Mouse (Mus musculus): ENCODE data around the gene Fscn2. TPM values are rescaled to one million over a fixed set of nuclear protein-coding genes. Genes with fewer than 3 reads are reported as not detected.
"Not testable (repeated sequence)": the region's sequence is repeated elsewhere in the genome, so short reads cannot be mapped to it uniquely, and the experiment has no call there.

Gene Fscn2
- polyA plus RNA-seq, 1 experiment from 2014 or later, result 0.61 TPM

DNA sequence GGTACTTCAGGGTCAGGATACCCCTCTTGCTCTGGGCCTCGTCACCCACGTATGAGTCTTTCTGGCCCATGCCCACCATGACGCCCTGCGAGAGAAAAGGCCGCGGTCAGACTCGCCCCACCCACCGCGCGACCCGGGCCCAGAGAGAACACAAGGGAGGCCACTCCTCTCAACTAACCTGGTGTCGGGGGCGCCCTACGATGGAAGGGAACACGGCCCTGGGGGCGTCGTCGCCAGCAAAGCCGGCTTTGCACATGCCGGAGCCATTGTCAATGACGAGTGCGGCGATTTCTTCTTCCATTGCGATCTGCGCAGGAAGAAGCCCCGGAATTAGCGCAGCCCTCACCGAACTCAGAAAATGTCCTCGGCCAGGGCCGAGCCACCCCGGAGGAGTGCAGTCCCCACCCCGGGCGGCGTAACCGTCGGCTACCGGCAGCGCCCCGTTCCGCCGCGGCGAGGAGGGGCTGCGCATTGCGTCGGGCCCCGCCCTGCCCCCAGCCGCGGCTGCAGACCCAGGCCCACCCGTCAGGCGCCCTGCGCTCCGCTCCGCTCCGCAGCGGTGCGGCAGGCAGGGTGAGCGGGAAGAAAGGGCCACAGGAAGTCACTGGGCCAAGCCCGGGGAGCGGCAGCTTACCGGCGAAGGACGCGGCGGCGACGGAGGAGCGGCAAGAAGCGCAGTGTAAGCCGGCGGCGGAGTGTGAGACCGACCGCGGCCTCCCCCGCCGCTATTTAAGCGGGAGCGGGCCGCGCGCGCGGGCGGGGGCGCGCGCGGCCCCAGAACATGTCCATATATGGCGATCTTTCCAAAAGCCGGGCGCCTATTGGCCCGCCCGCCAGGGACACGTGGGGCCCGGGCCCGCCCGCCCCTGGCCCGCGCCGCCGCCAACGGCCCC is 13.3 kb upstream of the Fscn2 start, which contains the start of gene Actg1:
TSS of gene Actg1 (minus strand) at position 752 of the 893 bp plus-strand sequence.
- peak within 1 kb of the TSS; percentile 100 for H3K27ac ChIP-seq
- no peaks in the 10 kb centered on the region for H3K9me3 ChIP-seq
- 4% methylated on average over 83 of the region's 103 CpGs for WGBS
- ATAC-seq (ENCODE audit: low FRiP score, low read depth), result peak; percentile 74
- peaks cover 21% of the 10 kb centered on the region for H3K36me3 ChIP-seq
- peak within 1 kb of the TSS; percentile 95 for H3K4me2 ChIP-seq (replicated peaks)
- H3K9ac ChIP-seq, result peak within 1 kb of the TSS; percentile 100
- peak within 1 kb of the TSS; percentile 100 for H3K4me3 ChIP-seq
- H3K4me1 ChIP-seq, result peaks cover 45% of the 10 kb centered on the region
- no peaks in the 10 kb centered on the region for H3K27me3 ChIP-seq

DNA sequence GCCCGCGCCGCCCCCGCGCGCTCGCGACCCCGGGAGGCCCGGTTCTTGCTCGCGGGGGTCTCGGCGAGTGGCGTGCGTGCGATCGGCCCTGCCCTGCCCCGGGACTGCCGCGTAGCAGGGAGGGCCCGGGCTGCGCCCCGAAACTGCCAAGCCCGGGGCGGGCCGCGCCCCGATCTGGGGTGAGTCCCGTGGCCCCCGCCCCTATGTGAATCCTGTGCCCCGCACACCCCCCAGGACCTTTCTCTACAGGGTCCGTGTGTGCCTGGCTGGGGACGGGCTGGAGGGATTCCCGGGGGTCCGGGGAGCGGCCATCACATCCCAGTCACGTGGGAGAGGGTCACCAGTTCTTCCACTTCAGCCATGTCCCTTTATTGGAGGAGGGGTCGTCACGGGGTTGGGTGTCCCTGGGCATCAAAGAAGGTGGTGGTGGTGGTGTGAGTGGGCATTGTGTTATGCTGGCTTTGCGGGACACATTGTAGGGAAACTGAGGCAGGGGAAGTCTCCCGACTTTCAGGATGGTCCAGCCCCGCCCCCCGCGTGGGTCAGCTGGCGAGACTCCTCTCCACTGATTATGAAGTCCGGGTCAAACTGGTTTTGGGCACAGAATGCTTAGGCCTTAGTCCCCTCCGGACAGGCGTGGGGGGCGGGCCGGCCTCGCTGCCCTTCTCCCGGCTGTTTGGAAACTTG is 12.5 kb upstream of the Fscn2 start:
- peaks cover 52% of the 10 kb centered on the region for H3K4me1 ChIP-seq
- ATAC-seq (ENCODE audit: low FRiP score, low read depth), result peak; percentile 33
- peak overlapping the region; percentile 95 for H3K4me2 ChIP-seq (replicated peaks)
- H3K36me3 ChIP-seq, result peaks cover 21% of the 10 kb centered on the region
- no peaks in the 10 kb centered on the region for H3K9me3 ChIP-seq
- WGBS, result 3% methylated on average over 38 of the region's 53 CpGs
- H3K27ac ChIP-seq, result peak overlapping the region; percentile 100
- peak overlapping the region; percentile 100 for H3K9ac ChIP-seq
- H3K4me3 ChIP-seq, result peak overlapping the region; percentile 100
- no peaks in the 10 kb centered on the region for H3K27me3 ChIP-seq

DNA sequence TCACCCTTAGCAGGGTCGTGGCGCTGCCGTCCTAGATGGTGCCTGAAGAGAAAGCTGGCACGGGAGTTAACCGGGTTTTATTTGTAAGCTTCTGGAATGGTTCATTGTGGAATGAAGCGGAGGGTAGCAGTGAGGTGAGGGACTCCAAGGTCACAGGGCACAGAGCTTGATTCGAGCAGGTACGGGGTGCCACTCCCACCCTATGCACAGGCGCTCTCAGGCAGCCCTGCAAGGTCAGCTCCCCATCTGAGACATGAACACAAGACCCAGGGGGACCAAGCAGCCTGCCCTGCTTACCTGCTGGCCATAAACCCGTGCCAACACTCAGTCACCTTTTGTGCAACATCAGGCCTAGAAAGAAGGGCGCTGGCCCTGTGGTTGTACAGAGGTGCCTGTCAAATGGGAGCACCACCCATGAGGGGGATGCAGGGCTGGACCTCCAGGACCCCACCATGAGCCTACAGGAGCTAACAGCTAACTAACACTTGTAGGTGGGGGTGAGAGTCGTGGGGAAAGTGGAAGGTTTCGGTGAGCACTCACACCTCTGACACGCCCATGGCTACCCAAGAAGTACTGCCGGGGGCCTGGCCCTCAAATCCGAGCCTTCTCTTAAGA is 11.9 kb upstream of the Fscn2 start:
- WGBS, result 2% methylated on average over 16 of the region's 16 CpGs
- Histone ChIP-seq H3K27me3 (no peaks in the 10 kb centered on the region), H3K27ac (peak overlapping the region; percentile 100), H3K9me3 (no peaks in the 10 kb centered on the region), H3K36me3 (peaks cover 21% of the 10 kb centered on the region), H3K9ac (peak overlapping the region; percentile 100), H3K4me3 (peak overlapping the region; percentile 100), H3K4me2 (replicated peaks) (peak overlapping the region; percentile 95), H3K4me1 (peaks cover 55% of the 10 kb centered on the region)
- peak; percentile 0; the same call in 1 of the 2 replicates for ATAC-seq (ENCODE audit: low FRiP score, low read depth)

DNA sequence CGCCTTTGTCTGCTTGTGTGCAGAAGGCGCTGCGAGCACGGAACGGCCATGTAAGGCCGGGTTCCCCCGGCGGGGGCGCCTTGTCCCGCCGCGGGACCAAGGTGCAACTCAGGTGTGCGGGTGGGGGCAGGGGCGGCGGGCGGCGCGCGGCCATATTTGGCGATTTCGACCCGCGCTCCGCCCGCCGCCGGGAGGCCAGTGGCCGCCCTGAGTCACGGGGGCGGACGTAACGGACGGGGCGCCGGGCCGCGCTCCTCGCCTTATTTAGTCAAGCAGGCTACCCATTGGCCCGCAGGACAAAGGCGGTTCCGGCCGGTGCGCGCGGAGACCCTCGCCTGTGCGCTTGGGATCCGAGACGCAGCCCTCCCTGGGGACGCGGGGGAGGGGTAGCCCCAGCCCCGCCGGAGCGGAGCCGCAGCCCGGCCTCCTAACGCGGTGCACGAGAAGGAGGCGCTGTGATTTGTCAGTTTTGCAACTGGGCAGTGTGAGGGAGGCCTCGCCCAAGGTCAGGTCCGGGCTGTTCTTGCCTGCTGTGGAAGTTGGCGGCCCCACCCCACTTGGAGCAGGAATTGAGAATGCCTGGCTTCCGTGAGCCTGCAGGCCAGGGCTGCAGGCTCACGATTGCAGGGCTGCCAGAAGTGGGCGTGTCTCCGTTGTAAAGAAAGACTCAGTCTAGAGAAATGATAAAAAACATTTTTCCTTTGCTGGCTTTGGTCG is 11.2 kb upstream of the Fscn2 start:
- no peaks in the 10 kb centered on the region for H3K27me3 ChIP-seq
- H3K9ac ChIP-seq, result peak overlapping the region; percentile 100
- peaks cover 59% of the 10 kb centered on the region for H3K4me1 ChIP-seq
- H3K4me3 ChIP-seq, result peak overlapping the region; percentile 100
- peak; percentile 74 for ATAC-seq (ENCODE audit: low FRiP score, low read depth)
- WGBS, result 3% methylated on average over 67 of the region's 68 CpGs
- H3K27ac ChIP-seq, result peak overlapping the region; percentile 100
- H3K36me3 ChIP-seq, result peaks cover 14% of the 10 kb centered on the region
- no peaks in the 10 kb centered on the region for H3K9me3 ChIP-seq
- peak overlapping the region; percentile 95 for H3K4me2 ChIP-seq (replicated peaks)

DNA sequence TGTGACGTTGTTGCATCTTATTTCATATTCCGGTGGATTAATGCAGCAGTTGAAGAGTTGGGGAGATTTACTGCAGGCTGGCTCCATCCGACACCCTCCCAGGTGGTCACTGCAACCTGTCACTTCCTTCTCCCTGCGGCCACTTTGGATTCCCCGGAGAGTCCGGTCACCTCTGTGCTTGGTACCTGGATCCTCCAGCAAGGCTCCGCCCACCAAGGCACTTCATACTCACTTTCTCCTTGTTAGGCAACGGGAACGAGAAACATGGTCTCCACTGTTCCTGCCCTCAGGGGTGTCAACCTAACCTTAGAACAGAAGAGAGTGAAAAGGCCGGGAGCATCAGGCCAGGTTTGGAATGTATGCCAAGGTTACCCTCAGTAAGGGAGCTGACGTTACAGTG is 10.6 kb upstream of the Fscn2 start:
- WGBS, result 10% methylated on average over 11 of the region's 11 CpGs
- H3K27ac ChIP-seq, result peak overlapping the region; percentile 100
- H3K27me3 ChIP-seq, result no peaks in the 10 kb centered on the region
- peak overlapping the region; percentile 100 for H3K9ac ChIP-seq
- H3K36me3 ChIP-seq, result peaks cover 10% of the 10 kb centered on the region
- no peaks in the 10 kb centered on the region for H3K9me3 ChIP-seq
- no peak for ATAC-seq (ENCODE audit: low FRiP score, low read depth)
- peak overlapping the region; percentile 95 for H3K4me2 ChIP-seq (replicated peaks)
- peak overlapping the region; percentile 100 for H3K4me3 ChIP-seq
- H3K4me1 ChIP-seq, result peaks cover 61% of the 10 kb centered on the region

DNA sequence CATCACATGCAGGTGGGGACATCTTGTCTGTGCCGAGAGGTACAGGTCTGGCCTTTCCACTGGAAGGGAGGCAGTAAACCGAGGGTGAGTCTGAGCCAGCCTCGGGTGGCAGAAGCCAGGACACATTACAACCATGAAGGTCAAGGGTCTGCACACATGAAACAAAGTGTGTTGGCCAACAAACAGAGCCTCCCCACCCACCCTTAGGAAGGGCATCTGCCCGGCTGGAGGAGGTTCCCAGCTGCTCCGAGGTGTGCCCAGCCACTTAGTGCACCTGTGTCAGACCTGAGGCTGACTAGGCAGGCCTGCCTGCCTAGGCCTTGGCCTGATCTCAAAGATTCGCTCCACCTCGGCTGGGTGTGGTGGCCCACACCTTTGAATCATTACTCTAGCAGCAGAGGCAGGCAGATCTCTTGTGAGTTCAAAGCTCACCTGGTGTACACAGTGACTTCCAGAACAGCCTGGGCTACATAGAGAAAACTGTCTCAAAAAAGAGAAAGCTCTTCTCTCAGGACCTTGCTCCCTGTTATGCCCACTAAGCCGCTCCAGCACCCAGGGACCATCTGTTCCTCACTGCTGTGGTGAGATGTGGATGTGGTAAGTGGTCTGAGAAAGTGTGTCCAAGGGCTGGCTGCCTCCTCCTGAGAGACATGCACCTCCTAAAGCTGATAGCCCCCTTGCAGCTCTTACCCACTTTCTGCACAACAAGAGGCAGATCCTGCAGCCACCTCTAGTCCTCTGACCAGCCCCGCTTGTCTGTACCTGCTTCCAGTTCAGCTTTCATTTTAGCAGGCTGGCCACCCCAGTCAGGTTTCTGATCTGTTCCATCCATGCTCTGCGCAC is 9.9 kb upstream of the Fscn2 start:
- peak overlapping the region; percentile 100; the same call in 1 of the 2 replicates for H3K4me3 ChIP-seq
- peak overlapping the region; percentile 100; the same call in 1 of the 2 replicates for H3K9ac ChIP-seq
- peaks cover 8% of the 10 kb centered on the region for H3K36me3 ChIP-seq
- H3K27me3 ChIP-seq, result no peaks in the 10 kb centered on the region
- WGBS, result 82% methylated on average over 10 of the region's 10 CpGs
- peak overlapping the region; percentile 95 for H3K4me2 ChIP-seq (replicated peaks)
- ATAC-seq (ENCODE audit: low FRiP score, low read depth), result no peak
- peaks cover 60% of the 10 kb centered on the region for H3K4me1 ChIP-seq
- H3K9me3 ChIP-seq, result no peaks in the 10 kb centered on the region
- peak overlapping the region; percentile 100 for H3K27ac ChIP-seq

DNA sequence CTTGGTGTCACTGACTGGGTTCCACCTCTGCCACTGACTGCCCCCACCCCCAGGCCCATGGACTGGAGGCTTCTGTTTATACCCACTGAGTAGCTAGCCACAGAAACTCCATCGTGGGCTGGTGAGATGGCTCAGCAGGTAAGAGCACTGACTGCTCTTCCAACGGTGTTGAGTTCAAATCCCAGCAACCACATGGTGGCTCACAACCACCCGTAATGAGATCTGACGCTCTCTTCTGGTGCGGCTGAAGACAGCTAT is 9.3 kb upstream of the Fscn2 start:
- Histone ChIP-seq H3K4me1 (peaks cover 61% of the 10 kb centered on the region), H3K27ac (peak overlapping the region; percentile 53; the same call in 1 of the 2 replicates)
- not testable (repeated sequence) for H3K4me3 ChIP-seq; ATAC-seq (ENCODE audit: low FRiP score, low read depth); H3K27me3 ChIP-seq; H3K9ac ChIP-seq; H3K36me3 ChIP-seq; H3K4me2 ChIP-seq (replicated peaks); H3K9me3 ChIP-seq
- 84% methylated on average over 5 of the region's 5 CpGs for WGBS

DNA sequence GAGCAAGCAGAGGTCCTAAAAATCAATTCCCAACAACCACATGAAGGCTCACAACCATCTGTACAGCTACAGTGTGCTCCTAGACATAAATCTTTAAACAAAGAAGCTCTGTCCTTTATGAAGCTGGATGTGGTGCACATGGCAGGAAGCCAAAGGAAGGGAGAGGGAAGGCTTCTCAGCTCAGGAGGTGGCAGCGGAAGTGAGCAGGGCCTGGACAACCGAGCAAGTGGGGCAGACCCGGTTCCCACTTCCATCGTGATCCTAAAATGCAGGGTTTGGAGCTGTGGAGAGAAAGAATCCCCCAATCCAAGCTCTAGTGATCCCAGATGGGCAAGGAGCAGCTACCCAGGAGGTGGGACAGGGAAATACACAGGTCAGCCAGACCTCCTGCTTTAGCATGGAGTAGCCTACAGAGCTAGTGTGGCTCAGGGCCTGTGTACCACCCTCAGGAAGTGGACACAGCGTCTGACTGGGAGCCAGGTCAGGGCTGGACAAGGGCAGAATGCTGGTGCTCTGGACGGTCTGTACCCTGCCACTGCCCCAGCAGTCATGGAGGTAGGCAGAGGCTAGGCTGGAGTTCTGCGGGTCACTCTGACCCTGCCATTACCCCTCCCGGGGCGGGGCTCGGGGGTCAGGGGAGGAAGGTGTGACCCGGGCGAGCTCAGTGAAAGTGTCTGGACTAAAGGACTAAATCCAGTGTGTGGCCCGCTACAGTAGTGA is 8.6 kb upstream of the Fscn2 start:
- Histone ChIP-seq H3K9me3 (no peaks in the 10 kb centered on the region), H3K36me3 (no peaks in the 10 kb centered on the region), H3K9ac (no peak overlapping the region; the same call in 1 of the 2 replicates), H3K27me3 (no peaks in the 10 kb centered on the region), H3K4me2 (replicated peaks) (peak overlapping the region; percentile 21; the same call in 1 of the 2 replicates), H3K4me3 (no peak overlapping the region), H3K4me1 (peaks cover 68% of the 10 kb centered on the region), H3K27ac (peak overlapping the region; percentile 79)
- WGBS, result 53% methylated on average over 13 of the region's 13 CpGs
- no peak for ATAC-seq (ENCODE audit: low FRiP score, low read depth)

DNA sequence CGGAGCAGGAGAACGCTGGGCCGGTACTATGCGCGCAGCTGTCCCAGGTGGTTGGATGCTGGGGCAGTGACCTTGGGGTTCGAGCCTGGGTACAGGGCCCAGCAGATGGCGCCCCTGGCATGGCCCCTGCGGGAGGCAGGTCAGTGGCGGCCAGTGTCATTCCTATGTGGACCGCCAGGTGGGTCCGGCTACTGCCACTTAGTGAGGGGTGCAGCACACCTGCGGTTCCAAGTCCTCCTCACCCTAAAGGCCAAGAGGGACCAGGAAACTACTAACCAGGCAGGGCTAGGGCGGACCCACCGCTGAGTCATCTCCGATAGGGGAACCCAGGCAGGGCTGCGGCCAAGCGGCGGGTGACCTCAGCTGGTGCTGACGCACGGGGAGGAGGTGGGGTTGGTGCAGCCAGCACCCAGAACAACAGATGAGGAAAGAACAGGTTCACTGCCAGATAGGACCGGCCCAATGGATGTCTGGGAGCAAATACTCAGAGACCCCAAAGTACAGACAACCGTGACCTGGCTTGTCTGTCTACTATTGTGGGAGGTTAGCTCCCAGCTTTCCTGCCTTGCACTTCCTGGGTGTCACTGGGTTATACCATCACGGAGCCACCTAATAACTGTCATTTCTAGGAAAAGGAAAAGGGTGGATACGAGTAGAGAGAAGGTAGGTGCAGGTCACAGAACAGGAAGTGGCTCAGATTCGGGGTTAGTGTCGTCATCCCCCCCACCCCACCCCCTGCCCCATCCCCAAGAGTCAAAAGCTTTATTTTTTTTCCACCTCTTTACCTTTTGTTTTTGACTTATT is 7.6 kb upstream of the Fscn2 start:
- 24% methylated on average over 26 of the region's 26 CpGs for WGBS
- Histone ChIP-seq H3K9me3 (no peaks in the 10 kb centered on the region), H3K4me1 (peaks cover 78% of the 10 kb centered on the region), H3K36me3 (no peaks in the 10 kb centered on the region), H3K4me3 (no peak overlapping the region), H3K9ac (no peak overlapping the region), H3K27ac (peak overlapping the region; percentile 79; the same call in 1 of the 2 replicates), H3K4me2 (replicated peaks) (no peak overlapping the region), H3K27me3 (no peaks in the 10 kb centered on the region)
- no peak for ATAC-seq (ENCODE audit: low FRiP score, low read depth)

Data from limb, embryonic 13.5 days (tissue).